Mouse (Mus musculus) megakaryocyte, adult 5-6 weeks (primary cell): ENCODE data around the gene 4933405L10Rik. TPM values are rescaled to one million over a fixed set of nuclear protein-coding genes. Genes with fewer than 3 reads are reported as not detected.

ENCODE experiments used
- ATAC-seq: 2 replicates; pipeline ENCODE4 v1.8.0; 2016; ENCODE audit warnings: mild to moderate bottlenecking, inconsistent platforms; ENCODE audit not compliant: poor library complexity, severe bottlenecking
- total RNA-seq, 2 experiments: library from RNA; stranded (forward) in 1 of 2; stranded (reverse) in 1 of 2; fragments of 153-499, 151-499 nt in 1 of 2; fragments of 221-1000, 200-1000 nt in 1 of 2; gene quantifications; 2 replicates each; pipeline versions ENCODE4 v1.2.3 to v1.2.4; 2015 to 2017

Gene 4933405L10Rik
- total RNA-seq, 2 experiments from 2014 or later = not detected

DNA sequence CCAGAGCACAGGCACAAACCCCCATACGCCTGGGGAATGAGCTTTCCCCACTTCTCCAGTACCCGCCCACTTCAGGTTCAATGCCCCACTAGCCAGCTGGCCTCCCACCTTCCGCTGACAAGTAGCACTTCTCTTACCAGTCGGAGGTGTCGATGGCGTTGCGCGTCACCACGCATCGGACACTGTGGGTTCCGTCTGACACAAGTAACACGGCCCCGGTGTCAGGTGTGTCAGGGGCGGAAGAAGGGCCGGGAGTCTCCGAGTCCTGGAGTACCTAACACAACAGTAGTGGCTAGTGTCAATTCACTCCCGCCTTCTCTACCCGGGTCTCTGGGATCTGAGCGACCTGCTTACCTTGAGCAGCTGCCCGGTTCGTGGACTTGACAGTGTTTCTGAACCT is 6.9 kb upstream of the 4933405L10Rik start:
- peak; percentile 75 for ATAC-seq

DNA sequence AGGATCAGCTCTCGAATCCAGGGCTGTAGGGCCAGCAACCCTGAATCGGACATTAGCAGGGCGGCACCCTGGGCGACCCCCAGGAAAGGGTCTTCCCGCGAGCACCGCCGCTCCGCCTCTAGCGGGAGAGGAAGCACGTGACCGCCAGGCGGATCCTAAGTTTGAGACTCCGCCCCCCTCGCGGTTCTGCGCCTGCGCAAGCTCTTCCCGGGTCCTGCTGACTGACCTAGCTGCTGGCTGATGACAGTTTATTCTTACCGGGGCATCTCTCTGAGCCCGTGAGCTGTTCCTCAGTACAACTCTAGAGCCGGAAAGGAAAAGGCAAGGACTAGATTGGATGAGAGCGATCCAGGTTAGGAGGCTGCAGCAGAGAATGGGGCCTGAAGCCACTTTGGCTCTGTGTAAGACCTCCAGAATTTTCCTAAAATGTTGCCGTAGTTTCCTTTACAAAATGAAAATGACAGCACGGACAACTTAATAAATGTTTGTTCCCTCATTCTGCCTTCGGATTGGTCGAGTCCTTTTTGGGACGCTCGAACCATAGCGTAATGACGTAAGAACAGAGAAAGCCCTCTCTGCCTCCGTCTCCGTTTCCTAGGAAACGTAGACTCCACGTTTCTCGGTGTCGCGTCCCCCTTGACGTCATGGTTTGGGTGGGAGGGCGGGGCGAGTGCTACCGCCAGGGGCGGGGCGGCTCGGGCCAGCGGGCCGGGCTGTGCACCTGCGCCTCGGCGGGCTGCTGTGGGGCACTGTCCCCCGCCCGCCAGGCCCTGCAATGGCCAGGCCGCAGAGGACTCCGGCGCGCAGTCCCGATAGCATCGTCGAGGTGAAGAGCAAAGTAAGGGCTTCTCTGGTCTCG is 6.3 kb upstream of the 4933405L10Rik start, which contains the start of the genes Acd and Pard6a:
Gene Acd (minus strand): TSS at position 137 of the 859 bp plus-strand sequence.
Gene Pard6a (plus strand): TSS at position 183 of the 859 bp plus-strand sequence.
- ATAC-seq = peak; percentile 76

DNA sequence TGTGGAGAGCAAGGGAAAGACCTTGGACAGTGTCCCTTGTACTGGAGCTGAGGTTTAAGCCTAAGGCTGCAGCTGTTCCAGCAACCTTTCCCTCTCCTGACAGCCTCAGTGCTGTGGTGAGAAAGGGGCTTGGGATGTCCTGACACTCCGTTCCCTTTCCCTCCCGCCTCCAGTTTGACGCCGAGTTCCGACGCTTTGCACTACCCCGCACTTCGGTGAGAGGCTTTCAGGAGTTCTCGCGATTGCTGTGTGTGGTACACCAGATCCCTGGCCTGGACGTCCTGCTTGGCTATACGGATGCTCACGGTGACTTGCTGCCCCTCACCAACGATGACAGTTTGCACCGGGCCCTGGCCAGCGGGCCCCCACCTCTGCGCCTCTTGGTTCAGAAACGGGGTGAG is 5.5 kb upstream of the 4933405L10Rik start:
- no peak for ATAC-seq

DNA sequence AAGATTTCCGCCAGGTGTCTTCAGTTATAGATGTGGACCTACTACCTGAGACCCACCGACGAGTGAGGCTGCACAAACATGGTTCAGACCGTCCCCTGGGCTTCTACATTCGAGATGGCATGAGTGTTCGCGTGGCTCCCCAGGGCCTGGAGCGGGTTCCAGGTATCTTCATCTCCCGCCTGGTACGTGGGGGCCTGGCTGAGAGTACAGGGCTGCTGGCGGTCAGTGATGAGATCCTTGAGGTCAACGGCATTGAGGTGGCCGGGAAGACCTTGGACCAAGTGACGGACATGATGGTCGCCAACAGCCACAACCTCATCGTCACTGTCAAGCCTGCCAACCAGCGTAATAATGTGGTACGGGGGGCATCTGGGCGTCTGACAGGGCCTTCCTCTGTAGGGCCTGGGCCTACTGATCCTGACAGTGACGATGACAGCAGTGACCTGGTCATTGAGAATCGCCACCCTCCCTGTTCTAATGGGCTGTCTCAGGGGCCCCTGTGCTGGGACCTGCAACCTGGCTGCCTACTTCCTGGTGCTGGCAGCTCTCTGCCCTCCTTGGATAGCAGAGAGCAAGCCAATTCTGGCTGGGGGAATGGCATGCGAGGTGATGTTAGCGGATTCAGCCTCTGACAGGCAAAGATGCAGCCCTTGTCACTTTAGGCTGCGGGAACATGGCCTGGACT is 4.6 kb upstream of the 4933405L10Rik start:
- ATAC-seq = no peak

DNA sequence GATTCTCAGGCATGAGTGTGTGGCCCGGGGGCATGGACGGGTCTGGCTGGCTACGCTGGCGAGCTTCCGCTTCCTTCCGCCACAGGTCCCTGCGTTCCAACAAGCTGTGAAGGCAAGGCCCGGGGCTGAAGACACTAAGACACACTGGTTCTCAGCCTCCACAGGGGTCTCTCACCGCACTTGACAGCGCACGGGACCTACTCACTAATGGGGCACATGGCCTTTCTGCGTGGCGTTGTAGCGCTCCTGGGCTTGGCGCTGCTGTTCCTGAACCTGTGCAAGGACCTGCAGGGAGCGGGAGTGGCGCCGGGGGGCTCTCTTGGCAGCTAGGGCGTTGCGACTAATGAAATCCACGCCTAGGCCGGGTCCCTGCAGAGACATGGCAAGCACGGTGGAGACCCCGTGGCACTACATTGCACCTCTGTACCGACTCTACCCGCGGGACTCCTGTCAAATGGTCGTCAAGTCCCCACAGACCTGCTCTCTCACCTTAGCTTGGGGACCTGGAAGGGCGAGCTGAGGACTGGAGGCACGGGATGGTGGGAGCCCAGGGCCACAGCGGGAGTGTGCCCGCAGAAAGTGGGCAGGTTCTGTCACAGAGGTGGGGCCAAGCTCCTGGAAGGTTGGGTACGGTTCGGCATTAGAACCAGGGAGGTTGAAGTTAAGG is 3.2 kb upstream of the 4933405L10Rik start:
- ATAC-seq = no peak

DNA sequence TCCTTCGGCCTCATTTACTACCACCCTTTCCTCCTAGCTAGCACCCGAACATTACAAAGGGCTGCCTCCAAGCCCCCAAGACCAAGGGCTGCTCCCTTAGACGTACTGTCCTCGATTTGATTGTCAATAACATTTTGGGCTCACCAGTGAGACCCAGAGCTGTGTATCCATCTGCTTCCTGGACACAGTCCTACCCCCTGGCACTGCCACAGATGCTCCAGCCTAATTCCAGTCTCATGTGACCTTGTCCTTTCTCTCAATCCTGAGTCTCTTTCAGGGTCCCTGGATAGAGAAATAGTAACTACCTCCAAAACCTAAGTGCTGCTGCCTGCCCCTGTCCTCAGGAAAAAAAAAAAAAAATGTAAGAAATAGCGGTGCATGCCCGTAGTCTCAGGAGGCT is 2.5 kb upstream of the 4933405L10Rik start:
- no peak for ATAC-seq

DNA sequence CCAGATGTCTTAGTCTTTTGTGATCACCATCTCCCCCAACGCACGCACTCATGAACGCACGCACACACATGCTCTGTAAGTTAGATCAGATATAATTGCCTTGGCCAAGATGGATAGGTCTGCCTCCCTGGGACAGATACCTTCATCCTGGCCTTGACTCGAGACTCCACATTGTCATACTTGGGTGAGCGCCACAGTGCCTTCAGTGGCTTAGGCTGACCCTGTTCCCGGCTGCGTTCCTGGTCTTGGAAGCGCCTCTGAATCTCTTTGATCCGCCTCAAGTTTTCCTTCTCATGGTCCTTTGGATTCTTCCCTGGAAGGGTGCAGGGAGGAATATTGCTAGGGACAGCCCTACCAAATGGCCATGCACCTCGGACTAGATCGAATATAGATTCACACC is 1.0 kb upstream of the 4933405L10Rik start:
- no peak for ATAC-seq

DNA sequence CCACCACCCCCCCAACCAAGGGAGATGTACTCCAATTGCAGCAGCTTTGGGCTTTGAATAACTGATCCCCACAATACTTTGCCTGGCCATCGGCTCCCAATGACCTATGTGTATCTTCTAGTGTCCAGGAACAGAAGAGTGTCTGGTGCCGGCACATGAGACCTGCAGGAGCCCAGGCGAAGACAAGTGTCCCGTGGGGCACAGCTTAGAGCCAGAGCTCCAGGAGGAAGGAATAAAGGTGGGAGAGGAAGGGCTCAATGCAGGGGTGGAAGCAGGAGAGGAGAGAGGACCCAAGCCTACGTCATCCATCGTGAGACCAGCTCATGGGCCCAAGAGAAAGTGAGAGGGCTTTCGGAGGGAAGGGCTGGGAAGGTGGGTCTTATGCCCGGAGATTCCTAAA is 1.2 kb downstream of the 4933405L10Rik start:
- no peak for ATAC-seq

DNA sequence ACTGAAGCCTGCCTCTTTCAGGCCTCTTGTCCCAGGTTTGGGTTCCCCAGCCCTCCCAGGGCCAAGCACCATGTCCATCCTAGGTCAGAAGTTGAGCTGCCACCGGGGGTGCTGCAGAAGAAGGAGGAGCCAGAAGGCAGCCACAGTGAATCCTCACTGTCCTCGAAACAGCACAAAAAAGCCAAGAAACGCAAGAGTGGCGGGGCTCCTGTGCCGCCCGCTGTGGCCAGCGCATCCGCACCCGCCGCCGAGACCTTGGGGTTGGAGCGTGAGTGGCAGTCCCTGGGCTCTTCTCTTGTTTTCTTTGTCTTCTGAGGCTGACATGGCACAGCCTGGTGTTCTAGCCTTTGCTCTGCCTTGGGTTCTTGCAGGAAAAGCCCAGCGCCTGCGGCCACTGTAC is 1.9 kb downstream of the 4933405L10Rik start:
- ATAC-seq = no peak

DNA sequence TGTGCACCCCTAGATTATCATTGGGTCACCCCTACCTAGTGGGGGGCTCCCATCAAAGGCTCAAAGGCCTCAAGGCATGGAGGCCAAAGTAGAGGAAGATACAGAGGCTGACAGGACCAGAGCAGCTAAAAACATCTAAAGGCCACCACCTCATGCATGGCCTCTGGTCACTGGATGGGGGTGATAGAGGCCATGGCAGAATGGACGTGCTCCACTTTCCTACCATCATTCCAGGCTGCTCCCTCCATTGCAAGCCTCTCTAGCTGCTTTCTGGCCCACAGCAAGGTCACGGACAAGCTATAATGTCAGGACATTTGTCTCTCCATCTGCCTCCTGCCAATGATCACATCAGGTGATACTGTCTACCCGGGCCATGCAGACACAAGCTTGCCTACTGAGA is 4.8 kb downstream of the 4933405L10Rik start:
- no peak for ATAC-seq

DNA sequence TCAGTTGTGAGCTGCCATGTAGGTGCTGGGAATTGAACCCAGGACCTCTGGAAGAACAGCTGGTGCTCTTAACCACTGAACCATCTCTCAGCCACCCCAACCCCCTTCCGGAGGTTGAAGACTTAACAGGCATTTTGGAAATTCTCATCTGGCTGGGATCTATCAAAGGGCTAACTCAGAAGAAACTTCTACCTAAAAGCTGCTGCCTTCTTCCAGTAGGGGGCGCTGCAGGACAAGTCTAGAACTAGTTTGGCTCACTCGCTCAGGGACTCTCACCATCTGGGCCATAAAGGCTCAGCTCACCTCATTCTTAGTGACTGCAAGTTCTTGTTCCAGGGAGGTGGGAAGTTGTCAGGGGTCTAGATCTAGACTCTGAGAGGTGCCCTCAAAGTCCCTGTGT is 6.7 kb downstream of the 4933405L10Rik start:
- peak; percentile 83 for ATAC-seq

DNA sequence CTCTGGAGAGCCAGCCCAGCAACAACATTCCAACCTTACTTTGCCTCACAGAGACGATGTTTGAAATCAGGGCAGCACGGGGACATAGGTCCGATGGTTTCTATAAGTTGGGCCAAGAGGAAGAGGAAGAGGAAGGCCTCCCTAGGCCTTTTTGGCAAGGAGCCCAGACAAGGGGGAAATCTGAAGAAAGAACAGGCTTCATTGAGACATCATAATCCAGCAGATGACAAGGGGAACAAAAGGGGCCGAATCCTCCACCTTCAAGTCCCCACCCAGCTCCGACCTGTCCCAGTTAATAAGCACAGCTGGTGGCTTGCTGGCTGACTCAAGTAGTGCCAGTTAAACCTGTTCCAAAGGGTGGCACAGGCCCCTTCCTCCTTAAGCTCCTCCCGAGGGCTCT is 7.6 kb downstream of the 4933405L10Rik start:
- peak; percentile 63 for ATAC-seq

DNA sequence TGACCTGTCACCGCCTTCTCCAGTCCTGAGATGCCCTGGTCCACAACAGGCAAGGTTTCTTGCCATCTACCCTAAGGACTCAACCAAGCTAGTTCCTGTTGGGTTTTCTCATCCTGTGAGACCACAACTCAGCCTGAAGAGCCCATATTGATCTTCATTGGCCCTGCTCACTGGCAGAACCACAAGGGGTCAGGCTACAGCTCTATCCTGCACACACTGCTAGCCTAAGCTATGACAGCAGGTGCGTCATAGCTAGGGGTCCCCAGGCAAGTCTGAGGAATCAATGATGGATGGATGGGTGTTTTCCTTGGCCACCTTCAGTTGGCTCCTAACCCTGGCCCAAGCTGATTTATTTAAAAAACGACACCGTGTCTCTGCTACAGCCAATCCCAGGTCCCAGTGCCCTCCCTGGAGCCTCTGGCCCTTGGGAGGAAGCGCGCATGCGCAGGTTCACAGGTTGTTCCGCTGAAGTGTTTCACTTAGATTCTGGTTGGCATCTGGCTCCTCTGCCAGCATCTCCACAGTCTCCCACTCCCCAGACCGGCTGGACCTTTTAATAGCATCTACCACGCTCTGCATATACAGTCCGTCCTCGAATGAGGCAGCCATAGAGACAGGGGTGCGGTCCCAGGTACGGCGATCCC is 9.0 kb downstream of the 4933405L10Rik start:
- ATAC-seq = no peak

DNA sequence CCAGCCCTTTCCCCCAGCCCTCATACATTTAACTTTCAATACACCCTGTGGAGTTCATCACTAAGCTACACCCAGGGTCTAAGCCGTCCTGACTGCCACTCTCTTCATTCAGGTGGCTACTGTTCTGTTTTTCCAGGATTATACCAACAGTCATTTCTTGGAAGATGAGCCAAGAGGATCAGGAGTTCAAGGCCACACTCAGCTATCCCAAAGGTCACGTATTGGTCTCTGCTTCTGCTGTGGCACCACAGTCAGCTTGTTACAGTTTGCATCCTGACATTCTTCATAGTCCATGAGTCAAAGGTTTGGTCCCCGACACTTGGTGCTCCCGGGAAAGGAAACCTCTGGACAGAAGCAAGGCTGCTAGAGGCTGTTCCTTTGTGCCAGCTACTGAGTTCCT is 12.2 kb downstream of the 4933405L10Rik start:
- ATAC-seq = no peak

DNA sequence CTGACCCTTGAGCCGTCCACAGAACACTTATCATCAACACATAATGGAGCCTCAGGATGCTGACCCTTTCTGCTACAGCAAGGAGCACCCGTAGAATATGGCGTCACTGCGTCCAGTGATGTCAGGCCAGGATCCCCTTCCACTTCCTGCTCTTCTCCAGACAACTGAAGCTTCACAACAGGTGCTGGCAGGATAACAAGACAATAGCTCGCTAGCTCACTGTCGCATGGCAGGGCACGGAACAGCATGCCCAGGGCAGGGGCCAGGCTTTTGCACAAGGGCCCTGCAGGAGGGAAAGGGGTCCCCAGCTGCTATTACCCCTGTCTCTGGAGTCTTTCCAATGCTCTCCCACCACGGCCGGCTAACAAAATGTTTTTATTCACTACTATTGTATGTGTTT is 15.4 kb downstream of the 4933405L10Rik start:
- no peak for ATAC-seq

DNA sequence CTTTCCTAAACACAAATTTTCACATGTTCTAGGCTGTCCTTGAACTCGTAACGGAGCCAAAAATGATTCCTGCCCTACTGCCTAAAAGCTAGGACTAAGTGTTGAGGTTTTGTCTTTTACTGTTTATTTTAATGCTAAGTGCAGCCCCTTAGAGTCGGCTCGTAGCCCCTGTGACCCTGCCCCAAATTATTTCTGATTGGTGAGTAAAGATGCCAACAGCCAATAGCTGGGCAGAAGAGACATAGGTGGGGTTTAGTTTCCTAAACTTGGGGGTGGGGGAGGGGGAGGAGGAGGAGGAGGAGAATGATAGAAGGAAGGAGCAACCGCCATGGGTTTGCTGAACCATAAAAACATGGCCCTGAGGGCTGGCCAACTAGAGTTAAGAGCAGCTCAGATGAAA is 18.3 kb downstream of the 4933405L10Rik start:
- no peak for ATAC-seq

DNA sequence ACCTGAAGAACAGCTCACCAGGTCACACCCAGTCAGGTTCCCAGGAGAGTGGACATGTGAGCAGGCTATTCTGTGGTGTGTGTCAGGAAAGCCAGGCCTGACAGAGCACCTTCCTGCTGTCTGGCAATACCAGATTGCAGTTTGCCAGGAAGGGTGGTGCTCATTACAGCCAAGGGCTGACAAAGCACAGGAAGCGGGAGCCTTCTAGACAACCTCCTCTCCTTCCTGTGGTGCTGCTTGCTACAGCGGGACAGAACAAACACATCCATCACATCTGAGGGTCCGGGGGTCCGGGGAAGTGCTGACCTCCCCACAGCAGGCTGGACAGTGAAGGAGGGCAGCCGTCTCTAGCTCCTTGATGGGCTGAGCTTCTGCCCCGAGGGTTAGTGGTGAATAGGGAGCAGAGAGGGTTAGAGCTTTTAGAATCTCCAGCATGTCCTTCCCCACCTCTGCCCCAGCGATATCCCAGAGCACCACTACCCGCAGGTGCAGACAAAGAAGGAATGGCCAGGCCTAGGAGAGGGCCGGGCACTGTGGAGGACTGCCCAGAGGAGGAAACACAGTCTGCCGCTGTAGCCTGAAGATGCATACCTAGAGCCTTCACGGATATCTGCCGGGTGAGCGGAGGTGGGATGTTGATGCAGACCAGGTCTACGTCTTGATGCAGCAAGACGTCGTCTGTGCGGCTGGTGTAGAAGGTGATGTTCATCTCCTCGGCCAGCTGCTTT is 20.1 kb downstream of the 4933405L10Rik start:
- peak; percentile 77 for ATAC-seq

DNA sequence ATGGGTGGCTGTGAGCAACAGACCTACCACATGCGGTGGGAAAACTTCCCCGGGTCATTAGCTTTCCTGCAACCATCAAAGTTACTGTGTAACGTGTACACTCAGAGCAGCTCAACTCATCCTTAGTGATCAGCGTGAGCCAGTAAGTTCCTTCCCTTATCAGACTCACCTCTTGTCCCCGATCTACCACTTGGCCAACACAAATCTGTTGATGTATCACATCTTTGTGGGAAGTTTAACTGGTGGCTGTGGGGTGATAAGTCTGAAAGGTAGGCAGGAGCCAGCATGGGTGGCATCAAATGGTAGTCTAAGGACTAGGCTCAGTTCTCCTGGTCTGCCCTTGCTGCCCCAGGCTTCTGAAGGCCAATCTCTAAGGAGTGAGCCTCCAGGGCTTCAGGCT is 24.7 kb downstream of the 4933405L10Rik start:
- ATAC-seq = no peak

DNA sequence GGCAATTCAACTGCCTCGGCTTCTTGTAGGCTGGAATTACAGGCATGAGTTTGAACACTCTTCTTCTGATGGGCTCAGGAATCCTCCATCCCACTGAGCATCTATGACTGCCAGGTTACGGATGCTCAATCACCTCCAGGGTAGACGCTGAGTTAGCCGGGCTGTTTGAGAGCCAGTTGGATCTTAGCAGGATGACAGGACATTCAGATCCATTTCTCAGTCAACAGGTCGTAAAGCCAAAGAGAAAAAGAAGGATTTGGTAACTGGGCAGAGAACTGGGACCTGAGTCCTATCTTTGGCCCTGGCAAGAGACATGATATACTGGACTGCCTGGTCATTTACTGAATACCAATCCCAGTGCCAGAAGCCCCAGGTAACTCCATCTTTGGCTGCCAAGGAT is 31.8 kb downstream of the 4933405L10Rik start:
- ATAC-seq = no peak

DNA sequence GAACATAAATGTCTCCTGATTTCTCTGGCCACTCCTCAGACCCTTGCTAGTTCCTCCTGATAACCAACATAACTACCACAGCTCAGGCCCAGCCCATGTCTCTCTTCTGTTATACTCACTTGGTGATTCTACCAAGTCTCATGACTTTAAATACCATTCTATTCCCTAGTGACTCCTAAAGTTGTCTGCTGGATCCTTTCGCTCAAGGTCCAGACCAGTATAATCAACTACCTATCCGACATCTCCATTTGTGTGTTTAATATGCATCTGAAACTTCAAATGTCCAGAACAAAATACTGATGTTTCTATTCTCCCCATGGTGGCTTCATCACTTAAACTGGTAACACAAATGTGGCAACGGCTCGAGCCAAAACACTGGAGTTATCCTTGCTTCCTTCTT is 35.8 kb downstream of the 4933405L10Rik start:
- no peak for ATAC-seq
